Mouse (Mus musculus): ENCODE results near the gene Dcpp1. TPM values are rescaled to one million over a fixed set of nuclear protein-coding genes. Genes with fewer than 3 reads are reported as not detected.
"Not testable (repeated sequence)": the region's sequence is repeated elsewhere in the genome, so short reads cannot be mapped to it uniquely, and the experiment has no call there.

The Dcpp1 gene
- not detected in 2 replicates for polyA plus RNA-seq (2011; ENCODE audit: insufficient read depth, insufficient read length, low replicate concordance, missing spikeins)

- 58% methylated on average over 4 of the region's 4 CpGs for WGBS
- H3K4me1 ChIP-seq (ENCODE audit: control insufficient read depth, insufficient read depth, low read length); H3K4me3 ChIP-seq (replicated peaks; ENCODE audit: control insufficient read depth, low read depth, low read length); H3K27ac ChIP-seq (ENCODE audit: control insufficient read depth, insufficient read depth, low read depth, low read length, poor library complexity): not testable (repeated sequence)
These were observed at the start of gene Dcpp1, which contains the start of gene Dcpp2 for GRCm38 (mm10) chr17:23880576-23880975. Gene Dcpp1 (plus strand): TSS chr17:23880876. Gene Dcpp2 (plus strand): TSS chr17:23880880.

- Histone ChIP-seq H3K4me3 (replicated peaks; ENCODE audit: control insufficient read depth, low read depth, low read length) (no peak overlapping the region), H3K4me1 (ENCODE audit: control insufficient read depth, insufficient read depth, low read length) (no peaks in the 10 kb centered on the region; the same call in 1 of the 2 replicates), H3K27ac (ENCODE audit: control insufficient read depth, insufficient read depth, low read depth, low read length, poor library complexity) (no peak overlapping the region)
- 86% methylated on average over 1 of the region's 1 CpGs for WGBS
- TF ChIP-seq CTCF (IDR thresholded peaks at IDR 0.05; ENCODE audit: control insufficient read depth, insufficient read depth, low read length): no peak
- TF ChIP-seq POLR2A (IDR thresholded peaks at IDR 0.05; ENCODE audit: borderline replicate concordance, control insufficient read depth, low read depth, low read length): no peak
These were observed 49.5 kb upstream of the Dcpp1 start for GRCm38 (mm10) chr17:23831201-23831600.

- Histone ChIP-seq H3K27ac (ENCODE audit: control insufficient read depth, insufficient read depth, low read depth, low read length, poor library complexity) (no peak within 1 kb of the TSS), H3K4me3 (replicated peaks; ENCODE audit: control insufficient read depth, low read depth, low read length) (no peak within 1 kb of the TSS), H3K4me1 (ENCODE audit: control insufficient read depth, insufficient read depth, low read length) (no peaks in the 10 kb centered on the region)
- WGBS: 81% methylated on average over 8 of the region's 8 CpGs
- no peak for TF ChIP-seq CTCF (IDR thresholded peaks at IDR 0.05; ENCODE audit: control insufficient read depth, insufficient read depth, low read length)
- no peak for TF ChIP-seq POLR2A (IDR thresholded peaks at IDR 0.05; ENCODE audit: borderline replicate concordance, control insufficient read depth, low read depth, low read length)
These were observed 44.6 kb upstream of the Dcpp1 start, which contains the start of gene Prss33 for GRCm38 (mm10) chr17:23836006-23836575. Gene Prss33 (minus strand): TSS chr17:23836056.

- TF ChIP-seq POLR2A (IDR thresholded peaks at IDR 0.05; ENCODE audit: borderline replicate concordance, control insufficient read depth, low read depth, low read length) (no peak), CTCF (IDR thresholded peaks at IDR 0.05; ENCODE audit: control insufficient read depth, insufficient read depth, low read length) (peak; percentile 53)
- Histone ChIP-seq H3K4me3 (replicated peaks; ENCODE audit: control insufficient read depth, low read depth, low read length) (no peak overlapping the region), H3K4me1 (ENCODE audit: control insufficient read depth, insufficient read depth, low read length) (no peaks in the 10 kb centered on the region; the same call in 1 of the 2 replicates), H3K27ac (ENCODE audit: control insufficient read depth, insufficient read depth, low read depth, low read length, poor library complexity) (no peak overlapping the region)
- WGBS: 31% methylated on average over 4 of the region's 4 CpGs
These were observed 39.5 kb upstream of the Dcpp1 start for GRCm38 (mm10) chr17:23841145-23841544.

GRCm38 (mm10) chr17:23843141-23843811, 37.4 kb upstream of the Dcpp1 start:
- 75% methylated on average over 23 of the region's 23 CpGs for WGBS
- Histone ChIP-seq H3K4me1 (ENCODE audit: control insufficient read depth, insufficient read depth, low read length) (no peaks in the 10 kb centered on the region; the same call in 1 of the 2 replicates), H3K4me3 (replicated peaks; ENCODE audit: control insufficient read depth, low read depth, low read length) (no peak overlapping the region), H3K27ac (ENCODE audit: control insufficient read depth, insufficient read depth, low read depth, low read length, poor library complexity) (no peak overlapping the region)
- peak; percentile 21; the same call in 1 of the 2 replicates for TF ChIP-seq CTCF (IDR thresholded peaks at IDR 0.05; ENCODE audit: control insufficient read depth, insufficient read depth, low read length)
- no peak for TF ChIP-seq POLR2A (IDR thresholded peaks at IDR 0.05; ENCODE audit: borderline replicate concordance, control insufficient read depth, low read depth, low read length)

GRCm38 (mm10) chr17:23843812-23844273, 36.8 kb upstream of the Dcpp1 start, which contains the start of the genes Prss32 and Prss41:
Gene Prss32 (plus strand): TSS chr17:23843855.
Gene Prss41 (minus strand): TSS chr17:23844172.
- Histone ChIP-seq H3K4me3 (replicated peaks; ENCODE audit: control insufficient read depth, low read depth, low read length) (no peak within 1 kb of the TSS), H3K27ac (ENCODE audit: control insufficient read depth, insufficient read depth, low read depth, low read length, poor library complexity) (no peak within 1 kb of the TSS), H3K4me1 (ENCODE audit: control insufficient read depth, insufficient read depth, low read length) (no peaks in the 10 kb centered on the region; the same call in 1 of the 2 replicates)
- WGBS: 38% methylated on average over 19 of the region's 19 CpGs
- no peak for TF ChIP-seq POLR2A (IDR thresholded peaks at IDR 0.05; ENCODE audit: borderline replicate concordance, control insufficient read depth, low read depth, low read length)
- peak; percentile 79 for TF ChIP-seq CTCF (IDR thresholded peaks at IDR 0.05; ENCODE audit: control insufficient read depth, insufficient read depth, low read length)

- WGBS: 78% methylated on average over 2 of the region's 2 CpGs
- TF ChIP-seq POLR2A (IDR thresholded peaks at IDR 0.05; ENCODE audit: borderline replicate concordance, control insufficient read depth, low read depth, low read length) (no peak), CTCF (IDR thresholded peaks at IDR 0.05; ENCODE audit: control insufficient read depth, insufficient read depth, low read length) (no peak)
These were observed 30.6 kb upstream of the Dcpp1 start for GRCm38 (mm10) chr17:23850028-23850427.

More at GRCm38 (mm10) chr17:23850028-23850427, 30.6 kb upstream of the Dcpp1 start:
- Histone ChIP-seq H3K4me3 (replicated peaks; ENCODE audit: control insufficient read depth, low read depth, low read length) (no peak overlapping the region), H3K27ac (ENCODE audit: control insufficient read depth, insufficient read depth, low read depth, low read length, poor library complexity) (no peak overlapping the region), H3K4me1 (ENCODE audit: control insufficient read depth, insufficient read depth, low read length) (no peaks in the 10 kb centered on the region)
